9 mouse cellular contexts compared by ENCODE assay signal in genomic region chr2:168168892-168169799, GRCm38 (mm10). TPM values are rescaled to one million over a fixed set of nuclear protein-coding genes. Genes with fewer than 3 reads are reported as not detected.
DNase-seq lines count a peak whose midpoint lies in the region; ATAC-seq lines count a peak whose summit lies in the region.
"Had no signal": no experiment of that assay in that cellular context is flagged by ENCODE, and none has a peak within 500 bp of the region (broad histone marks: within the 10 kb centered on the region; RNA-seq: fewer than 3 reads in every experiment).

No protein-coding gene starts in this region.

- H3K4me1 ChIP-seq in heart, embryonic 15.5 days (replicated peaks) = peaks cover 33% of the 10 kb centered on the region
- H3K4me1 ChIP-seq in embryonic facial prominence, embryonic 11.5 days (ENCODE audit: control insufficient read depth, insufficient read depth, low read length) = peaks cover 14% of the 10 kb centered on the region
- H3K4me1 ChIP-seq in midbrain, embryonic 15.5 days = peaks cover 10% of the 10 kb centered on the region

- peak overlapping the region; percentile 46 for H3K9ac ChIP-seq in heart, embryonic 15.5 days
- H3K9ac ChIP-seq in embryonic facial prominence, embryonic 11.5 days (replicated peaks; ENCODE audit: low read length) = peak overlapping the region; percentile 28; the same call in 1 of the 2 replicates
- H3K9ac ChIP-seq in midbrain, embryonic 15.5 days = no peak overlapping the region

- H3K27ac ChIP-seq in heart, embryonic 15.5 days = peak overlapping the region; percentile 78
- peak overlapping the region; percentile 78 for H3K27ac ChIP-seq in embryonic facial prominence, embryonic 11.5 days (replicated peaks; ENCODE audit: low read depth, low read length)
- H3K27ac ChIP-seq in midbrain, embryonic 15.5 days = no peak overlapping the region

- H3K9me3 ChIP-seq in heart, embryonic 15.5 days (replicated peaks) = no peaks in the 10 kb centered on the region
- H3K9me3 ChIP-seq in embryonic facial prominence, embryonic 11.5 days (replicated peaks; ENCODE audit: control insufficient read depth, low read length) = no peaks in the 10 kb centered on the region
- no peaks in the 10 kb centered on the region for H3K9me3 ChIP-seq in midbrain, embryonic 15.5 days

- peak overlapping the region; percentile 58 for H3K4me2 ChIP-seq in heart, embryonic 15.5 days
- H3K4me2 ChIP-seq in embryonic facial prominence, embryonic 11.5 days (ENCODE audit: low read depth, low read length) = peak overlapping the region; percentile 33; the same call in 1 of the 2 replicates
- H3K4me2 ChIP-seq in midbrain, embryonic 15.5 days = no peak overlapping the region

- intact Hi-C loops in heart, postnatal 14 days (cut with DNase I) = no loop called here

- no peaks in the 10 kb centered on the region for H3K27me3 ChIP-seq in heart, embryonic 15.5 days
- no peaks in the 10 kb centered on the region for H3K27me3 ChIP-seq in embryonic facial prominence, embryonic 11.5 days (ENCODE audit: control insufficient read depth, insufficient read depth, low read length)
- no peaks in the 10 kb centered on the region for H3K27me3 ChIP-seq in midbrain, embryonic 15.5 days (replicated peaks)
- H3K27me3 ChIP-seq: Patski had no signal

- no peaks in the 10 kb centered on the region for H3K36me3 ChIP-seq in heart, embryonic 15.5 days
- H3K36me3 ChIP-seq in embryonic facial prominence, embryonic 11.5 days (replicated peaks; ENCODE audit: control insufficient read depth, insufficient read depth, low read depth, low read length) = no peaks in the 10 kb centered on the region
- H3K36me3 ChIP-seq in midbrain, embryonic 15.5 days (replicated peaks) = no peaks in the 10 kb centered on the region

- 55% methylated on average over 9 of the region's 9 CpGs for WGBS in heart, embryonic 15.5 days
- WGBS in embryonic facial prominence, embryonic 11.5 days = 22% methylated on average over 9 of the region's 9 CpGs
- 33% methylated on average over 9 of the region's 9 CpGs for WGBS in midbrain, embryonic 15.5 days

- no peak for DNase-seq in heart, postnatal 14 days
- peak; percentile 87 for DNase-seq in embryonic facial prominence, embryonic 11.5 days (ENCODE audit: low spot score)
- peak; percentile 44 to 72 for DNase-seq in kidney, postnatal 25 days
- no peak for DNase-seq in ovary, adult 18-20 months (ENCODE audit: low spot score)
- no peak for DNase-seq in right cerebral cortex, postnatal 36 days (ENCODE audit: low spot score in 2 of 2)
- no peak for DNase-seq in layer of hippocampus, postnatal 36 days

- peak; percentile 18 for ATAC-seq in heart, embryonic 15.5 days (replicated peaks; ENCODE audit: insufficient number of reproducible peaks, insufficient read depth, low FRiP score, low read depth)
- ATAC-seq in embryonic facial prominence, embryonic 11.5 days (replicated peaks; ENCODE audit: insufficient number of reproducible peaks, low FRiP score, low TSS enrichment, low read depth) = peak; percentile 81
- 0 out of 2 replicates have a peak, but pooled peaks have one; percentile 12 for ATAC-seq in midbrain, embryonic 15.5 days (replicated peaks)
- ATAC-seq: Patski had no signal

- peak overlapping the region; percentile 40 for H3K4me3 ChIP-seq in heart, embryonic 15.5 days
- H3K4me3 ChIP-seq in embryonic facial prominence, embryonic 11.5 days (ENCODE audit: low read depth, low read length) = no peak overlapping the region
- H3K4me3 ChIP-seq in midbrain, embryonic 15.5 days = no peak overlapping the region

RNA-seq across cellular contexts. Expression of gene Adnp, which starts 37.8 kb away (rescaled TPM):
- polyA plus RNA-seq in heart, embryonic 15.5 days (2015; fragmentation: Nextera tagmentation; extraction: Ambion mirVana) = 6.6 and 7.8 TPM in 2 replicates
- 10 to 100 TPM; 39.6 to 41.7 TPM for total RNA-seq in heart, postnatal 14 days (2021)
- polyA plus RNA-seq in embryonic facial prominence, embryonic 11.5 days (2014; fragmentation: Nextera tagmentation; extraction: Ambion mirVana) = 3.3 and 10.1 TPM in 2 replicates
- 13.9 and 15.9 TPM in 2 replicates for polyA plus RNA-seq in midbrain, embryonic 15.5 days (2015; fragmentation: Nextera tagmentation; extraction: Ambion mirVana)
- 10 to 100 TPM; 84.3 to 90.6 TPM for total RNA-seq in layer of hippocampus, postnatal 36 days (2021)

Comparison
In these comparisons a context has a peak if more than half of its experiments do, and no peak if none do; other contexts are left out.
1. ATAC-seq: peak in every context shown above with its lines; median percentile 81 in embryonic facial prominence, embryonic 11.5 days; 18 in heart, embryonic 15.5 days; 12 in midbrain, embryonic 15.5 days.
2. DNase-seq: peak in embryonic facial prominence, embryonic 11.5 days (single experiment) and kidney, postnatal 25 days (2 of 2); none in heart, postnatal 14 days (0 of 2), ovary, adult 18-20 months (single experiment), right cerebral cortex, postnatal 36 days (0 of 2) and layer of hippocampus, postnatal 36 days (0 of 2).